Mouse (Mus musculus) heart, postnatal 0 days (tissue): ENCODE measurements around the gene Syngr1.

ENCODE experiments used
- CTCF ChIP-seq: IDR thresholded peaks from 2 replicates; pipeline ENCODE4 v1.5.1; 2016; ENCODE audit warnings: antibody characterized with exemption, control low read depth, low read depth
- EP300 ChIP-seq: IDR thresholded peaks from 2 replicates; pipeline ENCODE4 v1.6.1; 2016; ENCODE audit warnings: antibody characterized with exemption, low read depth

DNA sequence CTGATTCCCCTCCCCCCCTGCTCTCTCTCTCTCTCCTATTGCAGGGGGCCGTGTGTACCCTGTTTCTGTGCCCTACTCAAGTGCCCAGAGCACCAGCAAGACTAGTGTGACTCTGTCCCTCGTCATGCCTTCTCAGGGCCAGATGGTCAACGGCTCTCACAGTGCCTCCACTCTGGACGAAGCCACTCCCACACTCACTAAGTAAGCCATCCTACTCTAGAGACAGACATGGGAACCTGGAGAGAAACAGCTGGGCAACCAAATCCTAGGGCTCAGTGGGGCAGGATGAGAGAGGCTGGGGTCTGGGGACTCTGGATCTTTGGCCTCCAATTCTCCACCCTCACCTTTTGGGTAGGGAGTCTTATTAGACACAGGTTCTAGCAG is 67.6 kb downstream of the Syngr1 start:
- TF ChIP-seq EP300, result no peak
- TF ChIP-seq CTCF, result no peak
